Mouse (Mus musculus): Measurements from ENCODE around the gene Adap1. TPM values are rescaled to one million over a fixed set of nuclear protein-coding genes. Genes with fewer than 3 reads are reported as not detected.

Adap1 gene
- total RNA-seq, 1 experiment, result 65.0 TPM

DNA sequence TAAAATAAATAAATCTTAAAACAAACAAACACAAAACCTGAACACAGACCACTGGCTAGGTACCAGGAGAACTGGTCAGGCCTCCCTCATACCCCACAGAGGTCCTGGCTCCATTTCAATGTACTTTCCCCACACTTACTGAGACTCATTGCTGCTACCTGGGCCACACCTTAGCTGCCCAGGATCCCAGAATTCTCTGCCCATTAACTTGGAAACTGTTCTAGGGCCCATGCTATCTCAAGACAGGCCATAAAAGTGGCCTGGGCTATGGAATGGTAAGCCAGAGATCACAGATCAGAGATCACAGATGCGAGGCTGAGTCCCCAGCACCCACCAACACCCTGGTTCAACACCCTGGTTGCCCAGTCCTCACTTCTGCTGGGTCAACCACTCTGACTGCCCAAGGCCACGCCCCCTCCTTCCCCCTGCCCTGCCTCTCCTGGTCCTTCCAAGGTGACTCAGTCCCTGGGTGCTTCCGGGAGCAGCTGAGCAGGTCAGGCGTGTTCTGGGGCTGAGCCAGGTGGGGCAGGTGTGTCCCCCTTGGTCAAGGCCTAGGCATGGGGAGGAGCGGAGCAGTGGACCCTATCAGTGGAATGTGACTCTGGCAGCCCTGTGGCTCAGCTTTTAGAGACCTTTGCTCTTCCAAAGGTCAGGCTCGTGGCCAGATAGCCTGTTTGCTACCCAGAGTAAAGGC lies 8.3 kb downstream of the Adap1 start:
- Histone ChIP-seq H3K36me3 (ENCODE audit: control insufficient read depth, insufficient read depth, low read length, poor library complexity, severe bottlenecking) (no peaks in the 10 kb centered on the region), H3K4me3 (ENCODE audit: insufficient read depth in 1 of 2, low read depth in 1 of 2, low read length in 2 of 2, poor library complexity in 1 of 2, severe bottlenecking in 1 of 2) (peak overlapping the region in 1 of 2 experiments; percentile 55; a peak in 1 of 4 replicates), H3K9ac (ENCODE audit: insufficient read depth, low read depth, low read length, poor library complexity, severe bottlenecking) (no peak overlapping the region), H3K27ac (ENCODE audit: insufficient read depth, low read depth, low read length, poor library complexity, severe bottlenecking) (no peak overlapping the region), H3K4me1 (ENCODE audit: control insufficient read depth in 2 of 2, insufficient read depth in 2 of 2, low read length in 2 of 2, poor library complexity in 1 of 2) (peaks cover 0 to 20% of the 10 kb centered on the region in 2 experiments; a peak in 2 of 4 replicates), H3K9me3 (ENCODE audit: control insufficient read depth, insufficient read depth, low read depth, low read length) (no peaks in the 10 kb centered on the region)
- TF ChIP-seq ZC3H11A (IDR thresholded peaks at IDR 0.05; ENCODE audit: borderline replicate concordance, low read depth, low read length) (no peak), CHD2 (IDR thresholded peaks at IDR 0.05; ENCODE audit: low read depth, low read length) (no peak), MAFK (IDR thresholded peaks at IDR 0.05; ENCODE audit: insufficient read depth, low read depth, low read length) (no peak), HCFC1 (IDR thresholded peaks at IDR 0.05; ENCODE audit: borderline replicate concordance, insufficient read depth, low read length) (no peak), ZNF384 (IDR thresholded peaks at IDR 0.05; ENCODE audit: low read depth, low read length) (no peak)
- DNase-seq (ENCODE audit: low read depth, low spot score), result no peak
- in situ Hi-C loops (cut with MboI; ENCODE audit: low sequenced_read_pairs in 2 of 2, unreplicated experiment in 2 of 2), result no loop called here

DNA sequence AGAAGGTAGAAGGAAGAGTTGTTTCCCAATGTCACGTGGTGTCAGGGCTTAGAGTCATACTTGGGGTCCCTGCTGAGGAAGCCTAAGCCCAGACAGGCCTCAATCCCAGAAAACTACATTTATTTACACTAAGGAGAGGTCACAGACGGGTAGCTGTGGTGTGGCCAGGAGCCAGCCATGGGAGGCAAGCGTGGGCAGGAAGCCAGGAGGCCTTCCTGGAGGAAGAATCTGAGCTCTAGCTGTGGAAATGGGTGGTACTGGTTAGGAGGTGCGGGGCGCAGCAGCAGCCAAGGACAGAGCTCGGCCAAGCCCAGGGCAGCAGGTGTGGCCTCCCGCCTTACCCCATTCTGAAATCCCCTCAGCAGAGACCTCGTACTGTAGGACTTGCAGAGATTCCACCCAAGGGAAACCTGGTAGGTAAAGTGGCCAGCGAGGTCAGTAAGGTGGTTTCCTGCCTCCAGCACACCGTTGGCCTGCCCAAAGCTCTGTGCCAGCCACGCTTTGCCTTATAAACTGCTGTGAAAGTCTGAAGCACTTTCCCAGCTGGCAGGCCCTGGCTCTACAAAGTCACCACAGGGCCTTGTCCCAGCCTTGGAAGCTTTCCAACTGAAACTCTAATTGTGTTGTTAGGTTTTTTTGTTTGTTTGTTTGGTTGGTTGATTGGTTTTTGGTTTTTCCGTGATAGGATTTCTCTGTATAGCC lies 10.3 kb downstream of the Adap1 start:
- Histone ChIP-seq H3K27ac (ENCODE audit: insufficient read depth, low read depth, low read length, poor library complexity, severe bottlenecking) (no peak overlapping the region), H3K36me3 (ENCODE audit: control insufficient read depth, insufficient read depth, low read length, poor library complexity, severe bottlenecking) (no peaks in the 10 kb centered on the region; the same call in 1 of the 2 replicates), H3K4me1 (ENCODE audit: control insufficient read depth in 2 of 2, insufficient read depth in 2 of 2, low read length in 2 of 2, poor library complexity in 1 of 2) (peaks cover 0 to 15% of the 10 kb centered on the region in 2 experiments; a peak in 2 of 4 replicates), H3K9me3 (ENCODE audit: control insufficient read depth, insufficient read depth, low read depth, low read length) (no peaks in the 10 kb centered on the region), H3K4me3 (ENCODE audit: insufficient read depth in 1 of 2, low read depth in 1 of 2, low read length in 2 of 2, poor library complexity in 1 of 2, severe bottlenecking in 1 of 2) (no peak overlapping the region), H3K9ac (ENCODE audit: insufficient read depth, low read depth, low read length, poor library complexity, severe bottlenecking) (no peak overlapping the region)
- no peak for TF ChIP-seq ZC3H11A (IDR thresholded peaks at IDR 0.05; ENCODE audit: borderline replicate concordance, low read depth, low read length)
- in situ Hi-C loops (cut with MboI; ENCODE audit: low sequenced_read_pairs in 2 of 2, unreplicated experiment in 2 of 2), result no loop called here
- DNase-seq (ENCODE audit: low read depth, low spot score), result no peak

DNA sequence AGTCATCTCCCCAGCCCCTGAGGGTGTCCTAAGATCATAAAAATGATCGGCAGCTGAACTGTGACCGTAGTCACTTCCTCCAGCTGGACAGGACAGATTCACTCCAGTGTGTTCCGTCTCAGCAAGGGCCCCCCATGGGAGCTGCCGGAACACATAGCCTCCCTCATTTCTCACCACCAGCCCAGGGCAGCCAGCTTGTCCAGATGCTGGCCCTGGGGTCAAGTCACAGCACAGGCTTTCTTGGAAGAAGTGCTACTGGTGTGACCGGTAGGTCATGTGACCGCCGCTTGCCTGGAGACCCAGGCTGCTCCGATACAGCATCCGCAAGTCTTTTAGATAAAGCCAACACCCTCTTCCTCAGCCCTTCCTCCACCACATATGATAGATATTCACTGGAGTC lies 11.9 kb downstream of the Adap1 start:
- Histone ChIP-seq H3K27ac (ENCODE audit: insufficient read depth, low read depth, low read length, poor library complexity, severe bottlenecking) (no peak overlapping the region), H3K36me3 (ENCODE audit: control insufficient read depth, insufficient read depth, low read length, poor library complexity, severe bottlenecking) (peaks cover 4% of the 10 kb centered on the region; the same call in 1 of the 2 replicates), H3K4me1 (ENCODE audit: control insufficient read depth in 2 of 2, insufficient read depth in 2 of 2, low read length in 2 of 2, poor library complexity in 1 of 2) (peaks cover 0 to 15% of the 10 kb centered on the region in 2 experiments; a peak in 2 of 4 replicates), H3K9ac (ENCODE audit: insufficient read depth, low read depth, low read length, poor library complexity, severe bottlenecking) (no peak overlapping the region), H3K4me3 (ENCODE audit: insufficient read depth in 1 of 2, low read depth in 1 of 2, low read length in 2 of 2, poor library complexity in 1 of 2, severe bottlenecking in 1 of 2) (no peak overlapping the region), H3K9me3 (ENCODE audit: control insufficient read depth, insufficient read depth, low read depth, low read length) (no peaks in the 10 kb centered on the region)
- in situ Hi-C loops (cut with MboI; ENCODE audit: low sequenced_read_pairs in 2 of 2, unreplicated experiment in 2 of 2), result no loop called here
- no peak for TF ChIP-seq ZC3H11A (IDR thresholded peaks at IDR 0.05; ENCODE audit: borderline replicate concordance, low read depth, low read length)
- TF ChIP-seq MAFK (IDR thresholded peaks at IDR 0.05; ENCODE audit: insufficient read depth, low read depth, low read length), result no peak
- TF ChIP-seq ZNF384 (IDR thresholded peaks at IDR 0.05; ENCODE audit: low read depth, low read length), result no peak
- no peak for TF ChIP-seq CHD2 (IDR thresholded peaks at IDR 0.05; ENCODE audit: low read depth, low read length)
- no peak for TF ChIP-seq HCFC1 (IDR thresholded peaks at IDR 0.05; ENCODE audit: borderline replicate concordance, insufficient read depth, low read length)
- no peak for DNase-seq (ENCODE audit: low read depth, low spot score)

DNA sequence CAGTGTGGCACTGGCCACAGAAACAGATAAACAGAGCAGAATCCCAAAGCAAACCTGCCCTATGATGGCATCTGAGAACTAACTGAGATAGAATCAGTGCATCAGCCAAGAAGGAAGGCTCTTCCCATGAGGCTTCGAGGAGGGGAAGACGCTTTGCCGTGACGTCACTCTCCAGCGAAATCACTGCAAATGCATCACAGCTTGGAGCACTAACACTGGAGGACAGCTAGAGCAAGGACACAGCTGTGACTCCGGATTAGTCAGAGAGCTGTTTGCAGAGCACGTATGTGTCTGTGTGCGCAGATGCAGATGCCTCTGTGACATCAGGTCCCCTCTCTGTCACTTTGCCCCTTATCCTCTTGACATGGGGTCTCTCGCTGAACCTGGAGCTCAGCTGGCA lies 13.6 kb downstream of the Adap1 start:
- TF ChIP-seq ZC3H11A (IDR thresholded peaks at IDR 0.05; ENCODE audit: borderline replicate concordance, low read depth, low read length), result no peak
- TF ChIP-seq CHD2 (IDR thresholded peaks at IDR 0.05; ENCODE audit: low read depth, low read length), result no peak
- no peak for DNase-seq (ENCODE audit: low read depth, low spot score)
- H3K9ac ChIP-seq (ENCODE audit: insufficient read depth, low read depth, low read length, poor library complexity, severe bottlenecking), result no peak overlapping the region
- peaks cover 6% of the 10 kb centered on the region; the same call in 1 of the 2 replicates for H3K36me3 ChIP-seq (ENCODE audit: control insufficient read depth, insufficient read depth, low read length, poor library complexity, severe bottlenecking)
- H3K4me1 ChIP-seq (ENCODE audit: control insufficient read depth in 2 of 2, insufficient read depth in 2 of 2, low read length in 2 of 2, poor library complexity in 1 of 2), result peaks cover 0 to 5% of the 10 kb centered on the region in 2 experiments; a peak in 2 of 4 replicates
- no peak overlapping the region for H3K27ac ChIP-seq (ENCODE audit: insufficient read depth, low read depth, low read length, poor library complexity, severe bottlenecking)
- in situ Hi-C loops (cut with MboI; ENCODE audit: low sequenced_read_pairs in 2 of 2, unreplicated experiment in 2 of 2), result no loop called here
- H3K9me3 ChIP-seq (ENCODE audit: control insufficient read depth, insufficient read depth, low read depth, low read length), result no peaks in the 10 kb centered on the region
- no peak overlapping the region for H3K4me3 ChIP-seq (ENCODE audit: insufficient read depth in 1 of 2, low read depth in 1 of 2, low read length in 2 of 2, poor library complexity in 1 of 2, severe bottlenecking in 1 of 2)

Measured in ES-E14 (cell line).